Comparison of ENCODE assay signal across 8 mouse cellular contexts in genomic region chr9:64784841-64785240, GRCm38 (mm10). TPM values are rescaled to one million over a fixed set of nuclear protein-coding genes. Genes with fewer than 3 reads are reported as not detected.
A peak's percentile ranks its signal among the peaks of the same experiment; 100 is the strongest.
DNase-seq lines count a peak whose midpoint lies in the region; ATAC-seq lines count a peak whose summit lies in the region.

No protein-coding gene starts in this region.

- no peaks in the 10 kb centered on the region for H3K4me1 ChIP-seq in hindbrain, embryonic 11.5 days (replicated peaks; ENCODE audit: control insufficient read depth, insufficient read depth, low read length)
- H3K4me1 ChIP-seq in hindbrain, embryonic 12.5 days: no peaks in the 10 kb centered on the region
- no peaks in the 10 kb centered on the region for H3K4me1 ChIP-seq in limb, embryonic 10.5 days

- H3K4me2 ChIP-seq in hindbrain, embryonic 11.5 days (replicated peaks; ENCODE audit: low read depth, low read length): no peak overlapping the region
- no peak overlapping the region for H3K4me2 ChIP-seq in hindbrain, embryonic 12.5 days (replicated peaks)

- 30% methylated on average over 4 of the region's 4 CpGs for WGBS in hindbrain, embryonic 11.5 days
- 22% methylated on average over 4 of the region's 4 CpGs for WGBS in hindbrain, embryonic 12.5 days
- 31% methylated on average over 4 of the region's 4 CpGs for WGBS in limb, embryonic 10.5 days

- H3K36me3 ChIP-seq in hindbrain, embryonic 11.5 days (ENCODE audit: control insufficient read depth, insufficient read depth, low read length): no peaks in the 10 kb centered on the region
- H3K36me3 ChIP-seq in hindbrain, embryonic 12.5 days: no peaks in the 10 kb centered on the region
- H3K36me3 ChIP-seq in limb, embryonic 10.5 days: no peaks in the 10 kb centered on the region

- no peaks in the 10 kb centered on the region for H3K9me3 ChIP-seq in hindbrain, embryonic 11.5 days (ENCODE audit: control insufficient read depth, low read length)
- no peaks in the 10 kb centered on the region for H3K9me3 ChIP-seq in hindbrain, embryonic 12.5 days (replicated peaks)
- no peaks in the 10 kb centered on the region for H3K9me3 ChIP-seq in limb, embryonic 10.5 days (replicated peaks)

- H3K27ac ChIP-seq in hindbrain, embryonic 11.5 days (ENCODE audit: low read depth, low read length): no peak overlapping the region
- H3K27ac ChIP-seq in hindbrain, embryonic 12.5 days: no peak overlapping the region
- H3K27ac ChIP-seq in limb, embryonic 10.5 days: no peak overlapping the region

- no peaks in the 10 kb centered on the region for H3K27me3 ChIP-seq in hindbrain, embryonic 11.5 days (ENCODE audit: control insufficient read depth, insufficient read depth, low read length)
- no peaks in the 10 kb centered on the region for H3K27me3 ChIP-seq in hindbrain, embryonic 12.5 days
- 0 out of 2 replicates have a peak, but pooled peaks cover 6% of the 10 kb centered on the region for H3K27me3 ChIP-seq in limb, embryonic 10.5 days (ENCODE audit: low read depth, poor library complexity, severe bottlenecking)

- H3K9ac ChIP-seq in hindbrain, embryonic 11.5 days (ENCODE audit: low read depth, low read length): no peak overlapping the region
- H3K9ac ChIP-seq in hindbrain, embryonic 12.5 days: no peak overlapping the region

- no peak for ATAC-seq in hindbrain, embryonic 11.5 days (ENCODE audit: low FRiP score)
- ATAC-seq in hindbrain, embryonic 12.5 days (ENCODE audit: low FRiP score): no peak

- no peak overlapping the region for H3K4me3 ChIP-seq in hindbrain, embryonic 11.5 days (ENCODE audit: low read depth, low read length)
- H3K4me3 ChIP-seq in hindbrain, embryonic 12.5 days: no peak overlapping the region
- H3K4me3 ChIP-seq in limb, embryonic 10.5 days: no peak overlapping the region

- DNase-seq in hindbrain, embryonic 11.5 days (ENCODE audit: low spot score): peak; percentile 79
- DNase-seq in CD4-positive, CD25-positive, alpha-beta regulatory T cell, adult 2 months (ENCODE audit: low read depth, low spot score): peak; percentile 90
- peak; percentile 84 for DNase-seq in adrenal gland, postnatal 10 days
- peak; percentile 23 to 33 for DNase-seq in gastrocnemius, adult 8-10 months (ENCODE audit: low spot score in 2 of 2)
- DNase-seq in limb, embryonic 10.5 days (ENCODE audit: low spot score): peak; percentile 70
- DNase-seq in natural killer cell, adult 2 months (ENCODE audit: low spot score in 2 of 2): peak; percentile 77 to 83
- DNase-seq in urinary bladder, postnatal 25 days (ENCODE audit: low spot score): peak; percentile 65

RNA-seq across cellular contexts. Expression of gene Dennd4a, which starts 26.3 kb away (rescaled TPM):
- 10.1 and 12.0 TPM in 2 replicates for polyA plus RNA-seq in hindbrain, embryonic 11.5 days (2014; fragmentation: Nextera tagmentation; extraction: Ambion mirVana)
- 10.3 and 12.8 TPM in 2 replicates for polyA plus RNA-seq in hindbrain, embryonic 12.5 days (2016; fragmentation: Nextera tagmentation; extraction: Ambion mirVana)
- 10 to 100 TPM; 16.8 to 18.9 TPM for total RNA-seq in adrenal gland, postnatal 10 days (2021)
- total RNA-seq in gastrocnemius, adult 8-10 months (2022): 1 to 10 TPM; 1.3 to 2.4 (median 2.2) TPM
- polyA plus RNA-seq in limb, embryonic 10.5 days (2016; fragmentation: Nextera tagmentation; extraction: Ambion mirVana): 5.3 and 7.9 TPM in 2 replicates

RNA-seq across cellular contexts. Expression of gene Rab11a, which starts 47.3 kb away (rescaled TPM):
- polyA plus RNA-seq in hindbrain, embryonic 11.5 days (2014; fragmentation: Nextera tagmentation; extraction: Ambion mirVana): 322 and 331 TPM in 2 replicates
- 297 and 307 TPM in 2 replicates for polyA plus RNA-seq in hindbrain, embryonic 12.5 days (2016; fragmentation: Nextera tagmentation; extraction: Ambion mirVana)
- total RNA-seq in adrenal gland, postnatal 10 days (2021): 100 to 1,000 TPM; 258 to 267 TPM
- 100 to 1,000 TPM in 3 of 4 experiments, 10 to 100 TPM in 1; 96.3 to 105 (median 102) TPM for total RNA-seq in gastrocnemius, adult 8-10 months (2022)
- 202 and 211 TPM in 2 replicates for polyA plus RNA-seq in limb, embryonic 10.5 days (2016; fragmentation: Nextera tagmentation; extraction: Ambion mirVana)

Comparison
In these comparisons a context has a peak if more than half of its experiments do, and no peak if none do; other contexts are left out.
1. DNase-seq: peak in every context shown above with its lines; median percentile 90 in CD4-positive, CD25-positive, alpha-beta regulatory T cell, adult 2 months; 84 in adrenal gland, postnatal 10 days; 80 in natural killer cell, adult 2 months; 79 in hindbrain, embryonic 11.5 days; 70 in limb, embryonic 10.5 days; 65 in urinary bladder, postnatal 25 days; 28 in gastrocnemius, adult 8-10 months.